Mouse (Mus musculus) mature B cell (primary cell): Measurements from ENCODE around the gene Mapk8ip1.

Experiments
- in situ Hi-C: fragments of 300-500 bp; cut with MboI; formaldehyde crosslinking; loops from 2 replicates; pipeline ENCODE4 v1.14.3; 2019

Gene Mapk8ip1

GRCm38 (mm10) chr2:92390206-92390930, 10.7 kb downstream of the Mapk8ip1 start:
- in situ Hi-C loops = no loop called here

GRCm38 (mm10) chr2:92389645-92390044, 11.4 kb downstream of the Mapk8ip1 start:
- in situ Hi-C loops = no loop called here

- in situ Hi-C loops = no loop called here
Observed at GRCm38 (mm10) chr2:92388891-92389641, 12.0 kb downstream of the Mapk8ip1 start.

GRCm38 (mm10) chr2:92388081-92388517, 13.0 kb downstream of the Mapk8ip1 start:
- in situ Hi-C loops = no loop called here

GRCm38 (mm10) chr2:92387646-92388045, 13.4 kb downstream of the Mapk8ip1 start:
- in situ Hi-C loops = no loop called here

GRCm38 (mm10) chr2:92386821-92387570, 14.1 kb downstream of the Mapk8ip1 start:
- in situ Hi-C loops = no loop called here

- in situ Hi-C loops = no loop called here
Observed at GRCm38 (mm10) chr2:92385113-92386051, 15.7 kb downstream of the Mapk8ip1 start.

GRCm38 (mm10) chr2:92384101-92384500, 17.0 kb downstream of the Mapk8ip1 start:
- in situ Hi-C loops = no loop called here

- in situ Hi-C loops = no loop called here
Observed at GRCm38 (mm10) chr2:92382759-92383158, 18.3 kb downstream of the Mapk8ip1 start.

GRCm38 (mm10) chr2:92381901-92382588, 19.0 kb downstream of the Mapk8ip1 start, which contains the start of gene 1700029I15Rik:
1700029I15Rik (plus strand) TSS chr2:92382538.
- in situ Hi-C loops = no loop called here

- in situ Hi-C loops = no loop called here
Observed at GRCm38 (mm10) chr2:92381161-92381560, 19.9 kb downstream of the Mapk8ip1 start.

GRCm38 (mm10) chr2:92380495-92381050, 20.5 kb downstream of the Mapk8ip1 start:
- in situ Hi-C loops = no loop called here

GRCm38 (mm10) chr2:92379783-92380494, 21.1 kb downstream of the Mapk8ip1 start:
- in situ Hi-C loops = no loop called here

- in situ Hi-C loops = no loop called here
Observed at GRCm38 (mm10) chr2:92377320-92377719, 23.7 kb downstream of the Mapk8ip1 start.

- in situ Hi-C loops = no loop called here
Observed at GRCm38 (mm10) chr2:92376300-92376699, 24.8 kb downstream of the Mapk8ip1 start.

- in situ Hi-C loops = no loop called here
Observed at GRCm38 (mm10) chr2:92375788-92376187, 25.3 kb downstream of the Mapk8ip1 start.

- in situ Hi-C loops = no loop called here
Observed at GRCm38 (mm10) chr2:92375099-92375623, 25.9 kb downstream of the Mapk8ip1 start.

- in situ Hi-C loops = no loop called here
Observed at GRCm38 (mm10) chr2:92374514-92374913, 26.5 kb downstream of the Mapk8ip1 start, which contains the start of the genes Pex16 and Large2. Pex16 (plus strand) TSS chr2:92374676. Large2 (minus strand) TSS chr2:92374869.

- in situ Hi-C loops = no loop called here
Observed at GRCm38 (mm10) chr2:92373437-92373813, 27.6 kb downstream of the Mapk8ip1 start.
